Mouse (Mus musculus): ENCODE measurements around the gene Nbr1.
A peak's percentile ranks its signal among the peaks of the same experiment; 100 is the strongest.

- TF ChIP-seq POLR2A (IDR thresholded peaks at IDR 0.05; ENCODE audit: low read depth, low read length): no peak
- TF ChIP-seq CTCF (IDR thresholded peaks at IDR 0.05; ENCODE audit: extremely low read depth, insufficient read depth, insufficient read length, insufficient replicate concordance): peak; percentile 53; the same call in 1 of the 2 replicates
These were observed 10.4 kb downstream of the Nbr1 start for GRCm38 (mm10) chr11:101562391-101562790.

Data from spleen, adult 2 months (tissue).